Mouse (Mus musculus): ENCODE measurements around the gene Ndufb10. TPM values are rescaled to one million over a fixed set of nuclear protein-coding genes. Genes with fewer than 3 reads are reported as not detected.

Gene Ndufb10
- total RNA-seq, 2 experiments from 2014 or later = 493 to 532 TPM

GRCm38 (mm10) chr17:24706982-24707800, 17.1 kb downstream of the Ndufb10 start, which contains the start of gene Tbl3:
TSS of gene Tbl3 (minus strand) at chr17:24707660.
- DNase-seq = peak; percentile 87

GRCm38 (mm10) chr17:24705821-24706220, 18.5 kb downstream of the Ndufb10 start:
- no peak for DNase-seq

- no peak for DNase-seq
Measured at GRCm38 (mm10) chr17:24701251-24701650, 23.0 kb downstream of the Ndufb10 start.

- DNase-seq = no peak
Measured at GRCm38 (mm10) chr17:24699473-24699872, 24.8 kb downstream of the Ndufb10 start.

GRCm38 (mm10) chr17:24698715-24699114, 25.6 kb downstream of the Ndufb10 start:
- no peak for DNase-seq

- DNase-seq = no peak
Measured at GRCm38 (mm10) chr17:24697985-24698384, 26.3 kb downstream of the Ndufb10 start.

- DNase-seq = peak; percentile 92
Measured at GRCm38 (mm10) chr17:24696011-24696697, 28.1 kb downstream of the Ndufb10 start, which contains the start of the genes Gfer and Noxo1. TSS of gene Gfer (minus strand) at chr17:24696156. TSS of gene Noxo1 (plus strand) at chr17:24696234.

GRCm38 (mm10) chr17:24695326-24696010, 28.8 kb downstream of the Ndufb10 start:
- DNase-seq = no peak

GRCm38 (mm10) chr17:24692385-24692784, 31.9 kb downstream of the Ndufb10 start:
- no peak for DNase-seq

- DNase-seq = no peak
Measured at GRCm38 (mm10) chr17:24689251-24690081, 34.8 kb downstream of the Ndufb10 start, which contains the start of gene Syngr3. TSS of gene Syngr3 (minus strand) at chr17:24689955.

- DNase-seq = no peak
Measured at GRCm38 (mm10) chr17:24687599-24687998, 36.7 kb downstream of the Ndufb10 start.

GRCm38 (mm10) chr17:24687146-24687595, 37.1 kb downstream of the Ndufb10 start:
- DNase-seq = peak; percentile 35

- no peak for DNase-seq
Measured at GRCm38 (mm10) chr17:24686514-24686913, 37.8 kb downstream of the Ndufb10 start.

- DNase-seq = no peak
Measured at GRCm38 (mm10) chr17:24677500-24678080, 46.7 kb downstream of the Ndufb10 start.

GRCm38 (mm10) chr17:24676877-24677276, 47.4 kb downstream of the Ndufb10 start:
- no peak for DNase-seq

GRCm38 (mm10) chr17:24676187-24676586, 48.1 kb downstream of the Ndufb10 start:
- DNase-seq = no peak

GRCm38 (mm10) chr17:24674277-24674676, 50.0 kb downstream of the Ndufb10 start:
- no peak for DNase-seq

GRCm38 (mm10) chr17:24672141-24672540, 52.1 kb downstream of the Ndufb10 start:
- peak; percentile 41 for DNase-seq
